Mouse (Mus musculus): Measurements from ENCODE around the gene Pde7b.
A peak's percentile ranks its signal among the peaks of the same experiment; 100 is the strongest.

Gene Pde7b

GRCm38 (mm10) chr10:20724906-20725305 is at the start of gene Pde7b:
Pde7b (minus strand) TSS chr10:20725078.
- DNase-seq (ENCODE audit: low spot score), result peak; percentile 23

GRCm38 (mm10) chr10:20772056-20772455 is 47.2 kb upstream of the Pde7b start:
- DNase-seq (ENCODE audit: low spot score), result no peak

- DNase-seq (ENCODE audit: low spot score), result no peak
These were observed 45.6 kb upstream of the Pde7b start for GRCm38 (mm10) chr10:20770418-20770888.

GRCm38 (mm10) chr10:20769557-20770417 is 44.9 kb upstream of the Pde7b start:
- no peak for DNase-seq (ENCODE audit: low spot score)

- no peak for DNase-seq (ENCODE audit: low spot score)
These were observed 39.5 kb upstream of the Pde7b start for GRCm38 (mm10) chr10:20764352-20764751.

GRCm38 (mm10) chr10:20758939-20759338 is 34.1 kb upstream of the Pde7b start:
- no peak for DNase-seq (ENCODE audit: low spot score)

GRCm38 (mm10) chr10:20758259-20758658 is 33.4 kb upstream of the Pde7b start:
- DNase-seq (ENCODE audit: low spot score), result no peak

- no peak for DNase-seq (ENCODE audit: low spot score)
These were observed 31.3 kb upstream of the Pde7b start for GRCm38 (mm10) chr10:20756219-20756618.

- DNase-seq (ENCODE audit: low spot score), result no peak
These were observed 28.0 kb upstream of the Pde7b start for GRCm38 (mm10) chr10:20752883-20753282.

GRCm38 (mm10) chr10:20750642-20751251 is 25.9 kb upstream of the Pde7b start:
- no peak for DNase-seq (ENCODE audit: low spot score)

- no peak for DNase-seq (ENCODE audit: low spot score)
These were observed 24.1 kb upstream of the Pde7b start for GRCm38 (mm10) chr10:20748938-20749337.

- DNase-seq (ENCODE audit: low spot score), result no peak
These were observed 22.4 kb upstream of the Pde7b start for GRCm38 (mm10) chr10:20747229-20747628.

- no peak for DNase-seq (ENCODE audit: low spot score)
These were observed 14.9 kb upstream of the Pde7b start for GRCm38 (mm10) chr10:20739801-20740200.

GRCm38 (mm10) chr10:20737146-20737545 is 12.3 kb upstream of the Pde7b start:
- no peak for DNase-seq (ENCODE audit: low spot score)

GRCm38 (mm10) chr10:20735775-20736449 is 11.0 kb upstream of the Pde7b start:
- no peak for DNase-seq (ENCODE audit: low spot score)

- no peak for DNase-seq (ENCODE audit: low spot score)
These were observed 8.7 kb upstream of the Pde7b start for GRCm38 (mm10) chr10:20733576-20733975.

GRCm38 (mm10) chr10:20732180-20732579 is 7.3 kb upstream of the Pde7b start:
- no peak for DNase-seq (ENCODE audit: low spot score)

- no peak for DNase-seq (ENCODE audit: low spot score)
These were observed 5.2 kb upstream of the Pde7b start for GRCm38 (mm10) chr10:20730034-20730433.

GRCm38 (mm10) chr10:20725384-20725983 is 606 bp upstream of the Pde7b start:
- DNase-seq (ENCODE audit: low spot score), result no peak

- DNase-seq (ENCODE audit: low spot score), result no peak
These were observed 427 bp downstream of the Pde7b start for GRCm38 (mm10) chr10:20724451-20724850.

GRCm38 (mm10) chr10:20723962-20724361 is 916 bp downstream of the Pde7b start:
- DNase-seq (ENCODE audit: low spot score), result no peak

GRCm38 (mm10) chr10:20723521-20723915 is 1.4 kb downstream of the Pde7b start:
- DNase-seq (ENCODE audit: low spot score), result no peak

Measured in T-cell, adult 2 months (primary cell).